Mouse (Mus musculus): Measurements from ENCODE around the gene Mob3b.

The Mob3b gene

GRCm38 (mm10) chr4:35065075-35065838, 92.0 kb downstream of the Mob3b start:
- Histone ChIP-seq H3K36me3 (ENCODE audit: insufficient read depth, low read length) (no peaks in the 10 kb centered on the region), H3K9me3 (ENCODE audit: low read length) (no peaks in the 10 kb centered on the region), H3K27me3 (ENCODE audit: insufficient read depth, low read length) (no peaks in the 10 kb centered on the region), H3K4me3 (replicated peaks; ENCODE audit: low read length) (no peak overlapping the region), H3K4me1 (replicated peaks; ENCODE audit: low read depth, low read length) (peaks cover 35% of the 10 kb centered on the region)
- TF ChIP-seq CTCF (conservative IDR thresholded peaks at IDR 0.05; ENCODE audit: low read length), result no peak
- no peak for TF ChIP-seq NANOG (IDR thresholded peaks at IDR 0.05; ENCODE audit: borderline replicate concordance, low read length)
- TF ChIP-seq POU5F1 (IDR thresholded peaks at IDR 0.05; ENCODE audit: borderline replicate concordance, low read length), result no peak

GRCm38 (mm10) chr4:35063146-35063719, 94.1 kb downstream of the Mob3b start:
- Histone ChIP-seq H3K4me3 (replicated peaks; ENCODE audit: low read length) (0 out of 2 replicates have a peak overlapping the region, but pooled peaks have one; percentile 2), H3K27me3 (ENCODE audit: insufficient read depth, low read length) (no peaks in the 10 kb centered on the region), H3K36me3 (ENCODE audit: insufficient read depth, low read length) (no peaks in the 10 kb centered on the region), H3K9me3 (ENCODE audit: low read length) (no peaks in the 10 kb centered on the region), H3K4me1 (replicated peaks; ENCODE audit: low read depth, low read length) (peaks cover 35% of the 10 kb centered on the region)
- TF ChIP-seq NANOG (IDR thresholded peaks at IDR 0.05; ENCODE audit: borderline replicate concordance, low read length) (peak; percentile 66; the same call in 1 of the 2 replicates), POU5F1 (IDR thresholded peaks at IDR 0.05; ENCODE audit: borderline replicate concordance, low read length) (no peak)

- Histone ChIP-seq H3K4me3 (replicated peaks; ENCODE audit: low read length) (no peak overlapping the region), H3K4me1 (replicated peaks; ENCODE audit: low read depth, low read length) (peaks cover 32% of the 10 kb centered on the region), H3K27me3 (ENCODE audit: insufficient read depth, low read length) (no peaks in the 10 kb centered on the region), H3K9me3 (ENCODE audit: low read length) (no peaks in the 10 kb centered on the region), H3K36me3 (ENCODE audit: insufficient read depth, low read length) (no peaks in the 10 kb centered on the region)
- TF ChIP-seq CTCF (conservative IDR thresholded peaks at IDR 0.05; ENCODE audit: low read length) (no peak), POU5F1 (IDR thresholded peaks at IDR 0.05; ENCODE audit: borderline replicate concordance, low read length) (no peak), NANOG (IDR thresholded peaks at IDR 0.05; ENCODE audit: borderline replicate concordance, low read length) (no peak)
These were observed 96.3 kb downstream of the Mob3b start for GRCm38 (mm10) chr4:35060964-35061363.

GRCm38 (mm10) chr4:35060401-35060800, 96.9 kb downstream of the Mob3b start:
- H3K36me3 ChIP-seq (ENCODE audit: insufficient read depth, low read length), result no peaks in the 10 kb centered on the region
- no peaks in the 10 kb centered on the region for H3K9me3 ChIP-seq (ENCODE audit: low read length)
- peaks cover 27% of the 10 kb centered on the region for H3K4me1 ChIP-seq (replicated peaks; ENCODE audit: low read depth, low read length)
- no peak overlapping the region for H3K4me3 ChIP-seq (replicated peaks; ENCODE audit: low read length)
- no peak for TF ChIP-seq POU5F1 (IDR thresholded peaks at IDR 0.05; ENCODE audit: borderline replicate concordance, low read length)
- TF ChIP-seq CTCF (conservative IDR thresholded peaks at IDR 0.05; ENCODE audit: low read length), result no peak
- no peak for TF ChIP-seq NANOG (IDR thresholded peaks at IDR 0.05; ENCODE audit: borderline replicate concordance, low read length)
- no peaks in the 10 kb centered on the region for H3K27me3 ChIP-seq (ENCODE audit: insufficient read depth, low read length)

GRCm38 (mm10) chr4:35054362-35054761, 102.9 kb downstream of the Mob3b start:
- Histone ChIP-seq H3K27me3 (ENCODE audit: insufficient read depth, low read length) (no peaks in the 10 kb centered on the region), H3K9me3 (ENCODE audit: low read length) (no peaks in the 10 kb centered on the region), H3K36me3 (ENCODE audit: insufficient read depth, low read length) (no peaks in the 10 kb centered on the region), H3K4me3 (replicated peaks; ENCODE audit: low read length) (no peak overlapping the region), H3K4me1 (replicated peaks; ENCODE audit: low read depth, low read length) (no peaks in the 10 kb centered on the region; the same call in 1 of the 2 replicates)
- TF ChIP-seq CTCF (conservative IDR thresholded peaks at IDR 0.05; ENCODE audit: low read length) (no peak), NANOG (IDR thresholded peaks at IDR 0.05; ENCODE audit: borderline replicate concordance, low read length) (no peak), POU5F1 (IDR thresholded peaks at IDR 0.05; ENCODE audit: borderline replicate concordance, low read length) (no peak)

GRCm38 (mm10) chr4:35052174-35052942, 104.9 kb downstream of the Mob3b start:
- no peaks in the 10 kb centered on the region for H3K27me3 ChIP-seq (ENCODE audit: insufficient read depth, low read length)
- H3K4me1 ChIP-seq (replicated peaks; ENCODE audit: low read depth, low read length), result no peaks in the 10 kb centered on the region; the same call in 1 of the 2 replicates
- H3K36me3 ChIP-seq (ENCODE audit: insufficient read depth, low read length), result no peaks in the 10 kb centered on the region
- H3K9me3 ChIP-seq (ENCODE audit: low read length), result no peaks in the 10 kb centered on the region
- H3K4me3 ChIP-seq (replicated peaks; ENCODE audit: low read length), result no peak overlapping the region
- TF ChIP-seq CTCF (conservative IDR thresholded peaks at IDR 0.05; ENCODE audit: low read length) (no peak), NANOG (IDR thresholded peaks at IDR 0.05; ENCODE audit: borderline replicate concordance, low read length) (no peak), POU5F1 (IDR thresholded peaks at IDR 0.05; ENCODE audit: borderline replicate concordance, low read length) (no peak)

- H3K36me3 ChIP-seq (ENCODE audit: insufficient read depth, low read length), result no peaks in the 10 kb centered on the region
- H3K9me3 ChIP-seq (ENCODE audit: low read length), result no peaks in the 10 kb centered on the region
- H3K27me3 ChIP-seq (ENCODE audit: insufficient read depth, low read length), result no peaks in the 10 kb centered on the region
- no peak overlapping the region for H3K4me3 ChIP-seq (replicated peaks; ENCODE audit: low read length)
- no peaks in the 10 kb centered on the region; the same call in 1 of the 2 replicates for H3K4me1 ChIP-seq (replicated peaks; ENCODE audit: low read depth, low read length)
- no peak for TF ChIP-seq CTCF (conservative IDR thresholded peaks at IDR 0.05; ENCODE audit: low read length)
- TF ChIP-seq POU5F1 (IDR thresholded peaks at IDR 0.05; ENCODE audit: borderline replicate concordance, low read length), result no peak
- no peak for TF ChIP-seq NANOG (IDR thresholded peaks at IDR 0.05; ENCODE audit: borderline replicate concordance, low read length)
These were observed 106.1 kb downstream of the Mob3b start for GRCm38 (mm10) chr4:35051152-35051551.

GRCm38 (mm10) chr4:35049742-35050058, 107.6 kb downstream of the Mob3b start:
- H3K36me3 ChIP-seq (ENCODE audit: insufficient read depth, low read length), result no peaks in the 10 kb centered on the region
- no peak overlapping the region for H3K4me3 ChIP-seq (replicated peaks; ENCODE audit: low read length)
- H3K9me3 ChIP-seq (ENCODE audit: low read length), result no peaks in the 10 kb centered on the region
- TF ChIP-seq NANOG (IDR thresholded peaks at IDR 0.05; ENCODE audit: borderline replicate concordance, low read length) (no peak), POU5F1 (IDR thresholded peaks at IDR 0.05; ENCODE audit: borderline replicate concordance, low read length) (no peak), CTCF (conservative IDR thresholded peaks at IDR 0.05; ENCODE audit: low read length) (no peak)
- no peaks in the 10 kb centered on the region; the same call in 1 of the 2 replicates for H3K4me1 ChIP-seq (replicated peaks; ENCODE audit: low read depth, low read length)
- no peaks in the 10 kb centered on the region for H3K27me3 ChIP-seq (ENCODE audit: insufficient read depth, low read length)
